Mouse (Mus musculus) urinary bladder, adult 18-20 months (tissue): ENCODE measurements at regions not wholly inside any gene's neighbourhood (a gene's known extent, or its start where the extent isn't known, plus 50 kb on each side); places are given as distances from the start of the nearest gene placed in this dataset.

ENCODE experiments used
- DNase-seq, 2 experiments: peaks; one replicate each; pipeline ENCODE4 v3.0.0; 2022; ENCODE audit warnings: low spot score in 2 of 2, mixed read lengths in 2 of 2

DNA sequence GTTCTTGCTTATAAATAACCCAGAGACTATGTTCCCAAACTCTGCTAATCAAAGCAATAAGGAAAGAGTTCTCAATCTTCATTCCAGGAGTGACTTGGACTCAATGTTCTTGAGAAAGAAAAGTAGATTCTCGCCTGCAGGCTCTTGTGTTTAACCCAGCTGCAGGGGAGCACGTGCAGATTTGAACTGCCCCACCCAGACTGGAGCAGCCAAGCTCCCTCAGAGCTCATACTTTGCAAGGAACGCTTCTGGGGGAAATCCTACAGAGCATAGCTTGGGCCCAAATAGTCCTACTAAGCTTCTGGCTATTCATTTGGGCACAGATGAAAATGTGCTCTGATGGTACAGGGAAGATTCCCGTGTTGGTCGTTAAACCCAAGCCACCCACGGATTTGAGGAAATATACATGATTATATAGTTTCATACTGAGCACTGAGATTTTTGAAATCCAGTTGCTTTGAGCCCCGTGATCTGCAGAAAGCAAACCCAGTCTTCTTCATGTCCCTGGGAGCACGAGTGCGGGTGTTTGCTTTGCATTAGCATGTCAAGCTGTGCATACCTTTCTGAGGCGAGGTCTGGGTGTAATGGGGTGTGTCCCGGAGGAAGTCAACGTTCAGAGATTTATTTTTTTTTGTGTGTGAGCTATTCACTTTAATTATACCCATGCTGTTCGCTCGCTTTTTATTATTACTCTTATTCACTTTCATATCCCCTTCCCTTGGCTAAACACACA is 99.1 kb upstream of the Trp63 start:
- DNase-seq = peak; percentile 8 to 37

- no peak for DNase-seq
These were observed 98.5 kb upstream of the Trp63 start for GRCm38 (mm10) chr16:25585070-25585454.

- DNase-seq = no peak
These were observed 97.6 kb upstream of the Trp63 start for GRCm38 (mm10) chr16:25585953-25586352.

DNA sequence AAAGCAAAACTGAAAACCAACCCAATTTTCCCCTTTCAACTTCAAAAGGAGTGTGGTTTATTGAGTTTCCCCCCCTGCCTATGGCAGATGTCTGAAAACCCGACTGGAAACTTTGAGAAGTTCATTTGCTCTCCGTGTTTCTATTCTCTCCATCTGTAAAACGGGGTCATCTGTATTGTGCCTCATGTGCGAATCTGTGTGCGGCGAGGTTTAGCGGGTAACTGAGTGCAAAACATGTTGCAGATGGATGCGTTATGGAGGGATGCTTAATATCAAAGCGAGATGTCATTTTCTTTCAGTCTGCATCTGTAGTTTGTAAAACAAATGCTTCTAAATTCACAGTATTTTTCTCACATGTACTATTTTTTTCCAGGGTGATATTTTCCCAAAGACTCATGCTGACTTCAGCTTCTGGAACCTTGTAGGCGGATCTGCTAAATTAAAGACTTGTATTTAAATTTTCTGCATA is 95.7 kb upstream of the Trp63 start:
- no peak for DNase-seq

GRCm38 (mm10) chr16:25597435-25597834 is 86.1 kb upstream of the Trp63 start:
- DNase-seq = no peak

DNA sequence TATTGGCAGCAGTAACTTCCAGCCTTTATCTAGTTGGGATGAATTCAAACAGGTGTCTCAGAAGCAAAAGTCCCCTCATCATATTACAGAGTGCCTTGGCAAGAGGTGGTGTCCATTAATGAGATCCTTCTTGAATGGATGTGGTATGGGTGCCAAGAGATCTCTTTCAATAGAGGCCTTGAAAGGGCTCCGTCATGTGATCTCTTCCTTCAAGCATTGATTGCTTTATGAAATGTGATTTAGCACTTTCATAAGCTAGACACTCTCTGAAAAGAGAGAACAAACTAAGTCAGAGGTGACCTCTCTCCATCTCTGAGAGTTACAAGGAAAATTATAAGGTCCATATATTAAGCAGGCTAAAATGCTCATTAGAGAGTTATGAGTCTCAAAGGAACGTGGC is 80.4 kb upstream of the Trp63 start:
- no peak for DNase-seq

GRCm38 (mm10) chr16:25615229-25615628 is 68.3 kb upstream of the Trp63 start:
- DNase-seq = no peak

- DNase-seq = no peak
These were observed 67.9 kb upstream of the Trp63 start for GRCm38 (mm10) chr16:25615646-25616045.

DNA sequence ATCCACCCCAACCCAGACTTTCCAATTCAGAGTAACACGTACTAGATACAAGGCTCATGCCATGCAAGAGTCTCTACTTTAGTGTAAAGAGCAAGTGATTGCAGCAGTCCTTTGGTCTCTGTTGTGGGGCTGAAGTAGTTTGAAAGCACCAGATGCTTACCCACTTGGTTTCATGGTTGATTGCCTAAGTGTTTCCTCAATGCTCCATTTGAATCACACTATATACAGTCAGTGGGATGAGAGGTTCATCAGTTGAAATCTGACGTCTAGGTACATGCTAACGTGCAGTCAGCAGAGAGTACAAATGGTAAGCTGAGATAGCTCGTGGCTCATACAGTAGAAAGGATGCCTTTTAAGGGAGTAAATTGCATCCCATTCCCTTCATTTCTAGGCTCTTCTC is 64.7 kb upstream of the Trp63 start:
- no peak for DNase-seq

DNA sequence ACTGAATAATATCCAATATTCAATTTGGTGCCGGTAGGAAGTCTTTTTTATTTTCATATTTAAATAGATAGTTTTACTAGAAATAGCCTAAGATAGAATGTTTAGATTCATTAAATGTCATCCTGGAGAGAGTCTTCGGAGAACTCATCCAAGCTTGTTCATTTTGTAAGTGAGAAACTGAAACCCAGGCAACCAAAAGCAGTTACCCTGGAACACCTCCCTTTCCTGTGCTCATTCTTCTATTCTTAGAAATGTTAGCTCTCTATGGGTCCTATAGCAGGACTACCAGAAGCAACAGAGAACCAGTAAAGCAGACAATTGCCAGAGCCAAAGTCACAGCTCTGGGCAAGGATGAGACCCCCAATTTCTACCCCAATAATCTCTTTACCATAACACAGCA is 60.9 kb upstream of the Trp63 start:
- no peak for DNase-seq

DNA sequence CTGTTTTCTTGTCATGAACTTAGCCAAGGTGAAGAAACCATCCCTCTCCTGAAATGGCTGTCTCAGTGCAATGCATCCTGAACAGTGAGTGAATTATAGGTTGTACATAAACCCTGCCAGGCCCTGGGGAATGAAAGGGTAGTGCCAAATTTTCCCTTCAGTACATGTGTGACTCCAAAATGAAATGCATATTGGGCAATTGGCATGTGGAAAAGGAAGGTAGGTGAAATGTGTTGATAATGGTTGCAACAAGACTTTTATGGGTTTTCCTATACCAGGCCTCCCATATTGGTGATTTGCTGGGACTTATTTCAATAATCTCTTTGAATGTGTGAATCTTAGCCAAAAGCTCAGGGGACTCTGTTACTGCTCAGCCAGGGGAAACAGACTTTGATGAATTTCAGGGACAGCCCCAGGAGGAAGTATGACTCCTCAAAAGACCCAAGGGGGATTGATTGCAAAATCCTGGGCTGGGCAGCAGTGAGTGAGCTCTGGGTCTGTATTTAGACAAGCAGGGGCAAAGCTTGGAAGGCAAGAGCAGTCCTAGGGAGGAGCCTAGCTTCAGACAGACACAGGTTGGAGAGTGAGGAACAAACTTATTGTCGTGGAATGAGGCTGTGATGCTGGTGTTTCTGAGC is 59.5 kb upstream of the Trp63 start:
- no peak for DNase-seq

DNA sequence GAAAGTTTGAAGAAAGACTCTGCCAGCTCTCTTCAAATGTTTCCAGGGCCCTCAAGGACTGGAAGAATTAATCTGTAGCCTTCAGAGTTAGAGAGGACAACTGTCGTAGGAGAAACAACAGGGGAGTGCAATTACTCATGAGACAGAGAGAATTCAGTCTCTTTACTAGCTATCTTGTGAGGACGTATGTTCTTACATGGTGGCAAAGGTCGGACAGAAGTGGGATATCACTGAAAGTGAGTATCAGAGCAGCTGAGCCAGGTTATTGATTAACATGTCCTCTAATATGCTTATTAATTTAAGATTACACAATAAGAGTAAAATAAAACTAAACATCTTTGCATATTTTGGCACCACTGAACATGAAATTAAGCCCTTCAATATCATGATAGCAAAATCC is 53.8 kb upstream of the Trp63 start:
- no peak for DNase-seq

- DNase-seq = no peak
These were observed 52.3 kb upstream of the Trp63 start for GRCm38 (mm10) chr16:25631139-25631716.
